Mouse (Mus musculus) gastrocnemius, adult 2 months (tissue): ENCODE measurements around the gene Mrpl47. TPM values are rescaled to one million over a fixed set of nuclear protein-coding genes. Genes with fewer than 3 reads are reported as not detected.
A peak's percentile ranks its signal among the peaks of the same experiment; 100 is the strongest.
"Not testable (repeated sequence)": the region's sequence is repeated elsewhere in the genome, so short reads cannot be mapped to it uniquely, and the experiment has no call there.

Experiments
- DNase-seq: peaks from one replicate; pipeline ENCODE4 v3.0.0; 2022
- H3K27ac ChIP-seq: fragments of 200-600 bp; 2 replicates; pipeline ENCODE4 v1.8.1; 2022; ENCODE audit warnings: mild to moderate bottlenecking
- H3K4me3 ChIP-seq: fragments of 200-600 bp; 2 replicates; pipeline ENCODE4 v1.8.1; 2022; ENCODE audit warnings: mild to moderate bottlenecking, moderate library complexity
- CTCF ChIP-seq: fragments of 200-600 bp; IDR thresholded peaks from 2 replicates; pipeline ENCODE4 v1.8.1; 2022; ENCODE audit warnings: antibody characterized with exemption, mild to moderate bottlenecking, moderate library complexity
- intact Hi-C: fragments of 180-260 bp; cut with DNase I; formaldehyde crosslinking; loops from one replicate; pipeline ENCODE4 v1.15.1; 2025
- long read RNA-seq, 2 experiments: library from polyadenylated mRNA; stranded (forward); transcript quantifications; one replicate each; pipeline ENCODE4 v2.0.0; 2021
- total RNA-seq, 2 experiments: library from RNA; stranded (reverse); gene quantifications; 2 replicates each; pipeline ENCODE4 v1.2.3; 2021

The Mrpl47 gene
- total RNA-seq: 10 to 100 TPM; 24.5 to 36.0 TPM
- long read RNA-seq, experiment 1, transcript Mrpl47-201 (7 exons, 3,364 nt): major isoform, 19 of 22 reads
- long read RNA-seq, experiment 1, partial matches to known transcripts: 0 of 22 reads
- long read RNA-seq, experiment 1, other reads (novel, unspliced or antisense): 3 of 22 reads
- long read RNA-seq, experiment 2, transcript Mrpl47-201 (7 exons, 3,364 nt): major isoform, 23 of 26 reads
- long read RNA-seq, experiment 2, partial matches to known transcripts: 3 of 26 reads
- long read RNA-seq, experiment 2, other reads (novel, unspliced or antisense): 0 of 26 reads

DNA sequence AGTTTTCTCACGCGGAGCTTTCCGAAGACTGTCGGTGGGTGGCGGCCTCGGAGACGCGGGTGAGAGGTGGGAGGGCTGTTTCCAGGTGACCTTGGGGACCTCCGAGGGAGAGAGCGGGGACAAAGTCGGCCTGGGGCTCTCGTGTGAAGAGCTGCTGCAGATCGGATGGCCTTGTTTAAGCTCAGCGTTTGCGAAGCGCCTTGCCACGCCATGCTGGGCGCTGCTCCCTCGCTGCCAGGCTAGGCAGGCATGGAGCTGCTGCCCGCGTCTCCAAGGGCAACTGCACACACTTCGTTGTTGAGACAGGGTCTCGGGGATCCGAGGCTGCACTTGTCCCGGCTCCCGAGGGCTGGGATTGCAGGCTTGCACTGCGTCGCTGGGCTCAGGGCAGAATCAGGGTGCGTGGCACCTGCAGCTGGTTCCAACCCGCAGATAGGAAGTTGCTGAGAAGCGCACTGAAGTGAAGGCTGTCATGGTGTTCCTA is at the start of gene Mrpl47:
Mrpl47 (minus strand) TSS at position 434 of the 484 bp plus-strand sequence.
- Histone ChIP-seq H3K4me3 (peak within 1 kb of the TSS; percentile 99), H3K27ac (peak within 1 kb of the TSS; percentile 98)
- DNase-seq: no peak
- no peak for TF ChIP-seq CTCF
- intact Hi-C loops: loop anchor here (2.0 to 5.0 kb wide), 2 partner anchors 28 to 155 kb away; no protein-coding TSS in a partner anchor

DNA sequence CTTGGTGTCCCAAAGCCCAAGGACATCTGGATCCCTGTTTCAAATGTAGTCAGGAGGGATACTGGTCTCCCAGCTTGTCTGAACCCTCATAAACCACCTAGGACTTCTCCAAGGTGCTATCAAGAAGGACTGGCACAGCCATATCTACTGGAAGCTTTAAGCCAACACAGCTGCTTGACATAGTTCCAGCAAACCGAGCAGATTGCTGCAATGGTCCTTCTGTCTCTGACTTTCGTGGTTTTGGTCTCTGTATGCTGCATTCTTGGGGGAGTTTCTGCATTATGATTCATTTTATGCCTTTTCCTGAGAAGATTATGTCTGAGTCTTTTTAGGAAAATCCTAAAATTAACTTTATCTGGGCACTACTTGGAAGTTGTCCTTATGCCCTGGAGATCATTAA is 33.4 kb upstream of the Mrpl47 start:
- Histone ChIP-seq H3K4me3 (no peak overlapping the region), H3K27ac (no peak overlapping the region)
- DNase-seq: no peak
- no peak for TF ChIP-seq CTCF
- intact Hi-C loops: no loop called here

DNA sequence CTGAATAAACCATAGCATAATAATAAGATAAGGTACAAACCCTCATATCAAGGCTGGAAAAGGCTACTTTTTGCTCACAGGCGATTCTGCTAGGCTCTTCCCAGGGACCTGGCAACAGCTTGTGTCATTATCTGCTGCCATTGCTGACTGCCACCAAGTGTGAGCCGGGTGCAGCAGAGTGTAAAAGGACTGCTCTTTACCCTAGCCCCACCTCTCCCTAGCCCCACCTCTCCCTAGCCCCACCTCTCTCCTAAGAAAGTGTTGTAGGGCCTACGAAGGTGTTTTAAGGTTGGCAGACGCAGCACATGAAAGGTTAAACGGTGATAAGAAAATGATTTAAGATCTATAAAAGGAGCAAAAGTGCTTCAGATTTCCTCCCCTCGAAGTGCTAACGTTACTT is 26.5 kb upstream of the Mrpl47 start:
- Histone ChIP-seq H3K4me3 (no peak overlapping the region), H3K27ac (no peak overlapping the region)
- DNase-seq: no peak
- intact Hi-C loops: no loop called here
- TF ChIP-seq CTCF: no peak

DNA sequence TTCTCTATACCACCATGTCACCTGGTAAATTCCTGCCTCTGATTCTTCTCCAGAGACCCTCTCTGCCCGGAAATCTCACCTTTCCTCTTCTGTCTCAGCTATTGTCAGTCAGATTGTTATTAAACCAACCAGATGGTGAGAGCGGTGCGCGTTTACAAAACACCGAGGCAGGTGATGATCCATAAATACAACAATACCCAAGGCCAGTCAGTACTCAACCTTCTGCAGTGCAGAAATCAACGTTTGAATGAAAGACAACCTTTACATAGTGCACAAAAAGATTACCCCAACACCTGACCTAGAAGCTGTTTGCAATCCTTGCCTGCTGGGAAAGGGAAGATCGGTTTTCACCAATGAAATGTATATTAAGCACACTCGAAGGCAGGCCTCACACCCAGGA is 25.6 kb upstream of the Mrpl47 start:
- no peak for TF ChIP-seq CTCF
- DNase-seq: no peak
- intact Hi-C loops: no loop called here

DNA sequence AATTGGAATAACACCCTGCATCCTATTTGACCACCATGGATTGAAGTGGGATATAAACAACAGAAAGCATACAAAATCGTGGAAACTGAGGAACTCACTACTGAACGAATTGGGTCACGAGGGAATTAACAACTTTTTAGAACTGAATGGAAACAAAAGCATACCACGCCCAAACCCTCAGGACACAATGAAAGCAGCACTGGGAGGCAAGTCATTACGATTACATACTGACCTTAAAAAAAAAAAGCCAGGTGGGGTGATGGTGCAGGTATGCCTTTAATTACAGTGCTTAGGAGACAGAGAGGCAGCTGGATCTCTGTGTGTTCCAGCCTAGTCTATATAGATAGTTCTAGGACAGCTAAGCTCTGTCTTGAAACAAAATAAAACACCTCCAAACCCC is 21.8 kb upstream of the Mrpl47 start:
- no peak for TF ChIP-seq CTCF
- no peak overlapping the region for H3K4me3 ChIP-seq
- no peak overlapping the region for H3K27ac ChIP-seq
- DNase-seq: no peak
- intact Hi-C loops: no loop called here

More for the DNA sequence above, 25.6 kb upstream of the Mrpl47 start:
- Histone ChIP-seq H3K27ac (no peak overlapping the region), H3K4me3 (no peak overlapping the region)

DNA sequence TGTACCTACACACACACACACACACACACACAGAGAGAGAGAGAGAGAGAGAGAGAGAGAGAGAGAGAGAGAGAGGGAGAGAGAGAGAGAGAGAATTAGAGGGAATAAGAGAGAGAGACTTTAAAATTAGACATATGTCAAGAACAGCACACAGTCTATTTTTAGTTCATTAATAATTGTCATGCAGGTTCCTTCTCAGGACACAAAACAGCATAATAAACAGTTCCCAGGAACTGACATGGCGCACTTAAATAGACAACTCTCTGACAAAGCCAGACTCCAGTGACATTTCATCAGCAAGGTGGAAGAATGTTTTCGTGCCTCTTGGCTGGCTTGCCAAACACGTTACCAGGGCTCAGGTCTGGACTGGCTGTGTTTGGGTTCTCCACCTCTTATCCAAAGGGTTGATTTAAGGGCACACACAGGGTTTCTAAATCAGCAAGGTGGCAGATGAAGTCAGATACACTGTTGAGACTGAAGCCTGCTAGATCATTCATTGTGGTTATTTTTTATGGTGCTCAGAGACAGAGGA is 17.0 kb upstream of the Mrpl47 start:
- no peak for DNase-seq
- no peak for TF ChIP-seq CTCF
- no peak overlapping the region for H3K4me3 ChIP-seq
- intact Hi-C loops: no loop called here
- peak overlapping the region; percentile 35; the same call in 1 of the 2 replicates for H3K27ac ChIP-seq

DNA sequence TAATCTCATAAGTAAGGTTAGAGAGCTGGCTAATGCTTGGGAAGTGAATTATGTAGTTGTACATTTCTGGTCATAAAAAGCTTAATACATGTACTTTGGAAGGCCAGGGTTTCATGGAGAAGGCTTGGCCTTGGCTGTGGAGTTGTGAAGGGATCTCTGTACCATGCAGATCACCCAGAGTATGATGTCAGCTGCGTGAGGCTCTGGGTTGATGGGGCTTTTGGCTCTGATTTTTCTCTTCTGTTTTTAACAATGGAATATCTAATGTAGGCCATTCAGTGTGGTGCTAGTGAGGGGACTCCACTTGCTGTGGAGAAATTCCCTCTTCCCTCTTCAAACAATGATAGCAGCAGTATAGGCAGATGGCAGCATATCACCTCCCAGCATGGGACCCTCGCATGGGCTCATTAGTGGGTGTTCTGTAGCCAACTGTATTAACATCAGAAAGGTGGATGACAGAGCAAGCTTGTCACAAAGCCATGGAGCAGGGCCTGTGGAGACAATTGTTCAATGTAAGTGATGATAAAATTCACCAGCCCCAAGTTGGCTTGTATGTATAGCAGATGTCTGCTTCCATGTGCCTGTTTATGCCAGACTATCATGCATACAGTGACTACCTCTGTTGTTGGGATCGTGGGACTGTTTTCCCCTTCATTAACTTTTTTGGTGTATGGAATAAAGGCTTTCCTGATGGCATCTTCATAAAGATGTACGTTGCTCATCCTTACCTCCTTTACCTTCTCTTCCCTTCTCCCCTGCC is 12.6 kb upstream of the Mrpl47 start:
- H3K27ac ChIP-seq: no peak overlapping the region
- no peak for TF ChIP-seq CTCF
- no peak overlapping the region for H3K4me3 ChIP-seq
- intact Hi-C loops: no loop called here
- no peak for DNase-seq

DNA sequence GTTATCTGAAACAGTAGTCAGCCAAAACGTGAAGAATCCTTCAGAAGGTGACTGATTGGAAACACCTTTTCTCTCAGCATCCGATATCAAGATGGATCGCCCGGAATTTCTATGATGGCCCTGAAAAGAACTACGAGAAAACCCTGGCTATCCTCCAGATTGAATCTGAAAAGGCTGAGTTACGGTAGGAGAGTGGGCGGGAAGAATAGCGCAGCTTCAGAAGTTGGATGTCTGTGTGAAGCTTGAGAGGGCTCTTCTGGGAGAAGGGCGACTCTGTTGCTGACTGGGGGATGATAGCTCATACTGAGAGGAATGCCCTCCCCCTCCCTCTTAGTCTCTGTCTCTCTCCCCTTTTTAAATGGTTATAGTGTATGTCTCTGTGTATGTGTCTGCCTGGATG is 11.0 kb upstream of the Mrpl47 start:
- TF ChIP-seq CTCF: no peak
- DNase-seq: no peak
- Histone ChIP-seq H3K4me3 (no peak overlapping the region), H3K27ac (no peak overlapping the region)
- intact Hi-C loops: no loop called here

DNA sequence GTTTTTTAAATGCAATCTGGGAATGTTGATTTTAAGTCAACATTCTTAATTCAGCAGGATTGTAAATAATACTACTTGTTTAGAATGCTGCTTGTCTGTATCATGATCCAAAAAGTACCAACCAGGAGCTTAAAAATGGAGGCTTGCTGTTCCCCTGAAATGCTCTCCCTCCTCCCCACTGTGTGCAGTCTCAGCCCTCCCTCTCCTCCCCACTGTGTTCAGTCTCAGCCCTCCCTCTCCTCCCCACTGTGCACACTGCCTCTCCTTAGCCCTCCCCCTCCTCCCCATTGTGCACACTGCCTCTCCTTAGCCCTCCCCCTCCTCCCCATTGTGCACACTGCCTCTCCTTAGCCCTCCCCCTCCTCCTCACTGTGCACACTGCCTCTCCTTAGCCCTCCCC is 8.0 kb upstream of the Mrpl47 start:
- H3K27ac ChIP-seq, H3K4me3 ChIP-seq, DNase-seq, intact Hi-C loops: not testable (repeated sequence)

DNA sequence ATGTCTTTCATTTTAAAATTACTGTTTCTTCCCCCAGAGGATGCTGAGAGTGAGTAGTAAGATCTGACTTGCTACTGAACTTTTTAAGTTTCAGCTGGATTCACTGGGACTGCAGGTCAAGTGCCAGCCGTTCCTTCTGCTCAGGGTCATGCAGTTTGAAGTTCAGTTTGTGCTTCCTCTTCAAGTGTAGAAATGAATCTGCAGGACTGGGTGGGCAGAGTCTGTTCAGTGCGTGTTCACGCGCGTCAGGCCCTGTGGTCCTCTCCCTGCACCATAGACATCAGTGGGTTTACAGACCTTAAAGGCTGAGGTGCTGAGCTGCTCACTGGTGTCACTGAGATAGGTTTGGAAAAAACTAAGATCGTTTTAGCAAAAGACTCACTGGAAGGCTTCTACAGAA is 7.6 kb upstream of the Mrpl47 start:
- intact Hi-C loops: no loop called here
- no peak for DNase-seq
- TF ChIP-seq CTCF: no peak
- H3K4me3 ChIP-seq: no peak overlapping the region
- no peak overlapping the region for H3K27ac ChIP-seq

DNA sequence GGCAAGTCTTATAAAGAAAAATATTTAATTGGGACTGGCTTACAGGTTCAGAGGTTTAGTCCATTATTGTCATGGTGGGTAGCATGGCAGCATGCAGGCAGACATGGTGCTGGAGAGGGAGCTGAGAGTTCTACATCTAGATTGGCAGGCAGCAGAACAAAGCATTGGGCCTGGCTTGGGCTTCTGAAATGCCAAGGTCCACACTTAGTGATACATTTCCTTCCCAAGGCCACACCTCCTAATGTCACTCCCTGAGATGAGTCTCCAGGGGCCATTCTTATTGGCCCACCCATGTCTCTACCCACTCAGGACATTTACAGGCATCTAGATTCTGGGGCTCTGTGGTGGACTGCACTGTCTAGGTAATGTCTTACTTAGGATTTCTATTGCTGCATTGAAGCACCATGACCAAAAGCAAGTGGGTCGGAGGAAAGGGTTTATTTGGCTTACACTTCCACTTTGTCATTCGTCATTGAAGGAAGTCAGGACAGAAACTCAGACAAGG is 4.9 kb upstream of the Mrpl47 start:
- Histone ChIP-seq H3K27ac (no peak overlapping the region), H3K4me3 (no peak overlapping the region)
- intact Hi-C loops: no loop called here
- TF ChIP-seq CTCF: no peak
- no peak for DNase-seq

DNA sequence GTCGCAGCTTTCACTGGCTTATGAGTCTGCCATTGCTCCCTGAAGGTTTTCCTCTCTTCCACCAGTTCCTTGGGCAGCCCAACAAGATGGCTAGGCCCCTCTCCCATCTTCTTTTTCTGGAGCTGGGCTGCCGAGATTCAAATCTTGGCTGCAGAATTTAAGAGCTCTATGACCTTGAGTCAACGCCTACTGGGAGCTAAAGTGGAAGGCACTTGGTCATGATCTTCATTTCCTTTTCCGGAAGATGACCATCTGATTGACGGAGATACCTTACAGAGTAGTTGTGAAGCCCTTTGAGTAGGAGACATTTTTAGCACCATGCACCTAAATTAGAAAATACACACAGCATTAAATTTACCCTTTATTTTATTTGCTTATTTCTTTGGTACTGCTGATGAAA is 1.1 kb upstream of the Mrpl47 start:
- no peak for TF ChIP-seq CTCF
- Histone ChIP-seq H3K4me3 (peak overlapping the region; percentile 99), H3K27ac (peak overlapping the region; percentile 98)
- no peak for DNase-seq
- intact Hi-C loops: loop anchor here (1.0 to 5.0 kb wide), 2 partner anchors 80 to 154 kb away; no protein-coding TSS in a partner anchor
